Mouse (Mus musculus) hindbrain, embryonic 10.5 days (tissue): ENCODE measurements around the gene 2310039H08Rik. TPM values are rescaled to one million over a fixed set of nuclear protein-coding genes. Genes with fewer than 3 reads are reported as not detected.

Source experiments
- DNase-seq: peaks from one replicate; pipeline ENCODE4 v3.0.0-alpha.2; 2017; ENCODE audit warnings: low spot score
- H3K27ac ChIP-seq: fragments of 300-500 bp; sonication (generic); 2 replicates; pipeline ENCODE4 v1.5.1; 2016; ENCODE audit warnings: mild to moderate bottlenecking, moderate library complexity
- H3K27me3 ChIP-seq: fragments of 300-500 bp; sonication (generic); 2 replicates; pipeline ENCODE4 v1.6.1; 2016; ENCODE audit warnings: mild to moderate bottlenecking; ENCODE audit not compliant: poor library complexity, insufficient read depth, severe bottlenecking
- H3K36me3 ChIP-seq: fragments of 300-500 bp; sonication (generic); 2 replicates; pipeline ENCODE4 v1.6.1; 2016; ENCODE audit warnings: mild to moderate bottlenecking, moderate library complexity
- H3K4me1 ChIP-seq: fragments of 300-500 bp; sonication (generic); replicated peaks from 2 replicates; pipeline ENCODE4 v1.6.1; 2016; ENCODE audit warnings: mild to moderate bottlenecking
- H3K4me3 ChIP-seq: fragments of 300-500 bp; sonication (generic); 2 replicates; pipeline ENCODE4 v1.5.1; 2016; ENCODE audit warnings: mild to moderate bottlenecking, moderate library complexity
- H3K9me3 ChIP-seq: fragments of 300-500 bp; sonication (generic); 2 replicates; pipeline ENCODE4 v1.6.1; 2016; ENCODE audit warnings: mild to moderate bottlenecking, moderate library complexity
- WGBS: fragments of 180-500 bp; shearing (Covaris S2); methylation state at CpG from one replicate; pipeline ENCODE4 v1.1.7; 2016; 5-methylcytosine and 5-hydroxymethylcytosine counted together
- polyA plus RNA-seq: library from polyadenylated mRNA; unstranded; fragments of >200 nt; fragmentation: Nextera tagmentation; extraction: Ambion mirVana; gene quantifications from 2 replicates; pipeline ENCODE4 v1.2.1, GENCODE M21; 2016

The 2310039H08Rik gene
- polyA plus RNA-seq, 1 experiment from 2014 or later = 59.3 TPM

DNA sequence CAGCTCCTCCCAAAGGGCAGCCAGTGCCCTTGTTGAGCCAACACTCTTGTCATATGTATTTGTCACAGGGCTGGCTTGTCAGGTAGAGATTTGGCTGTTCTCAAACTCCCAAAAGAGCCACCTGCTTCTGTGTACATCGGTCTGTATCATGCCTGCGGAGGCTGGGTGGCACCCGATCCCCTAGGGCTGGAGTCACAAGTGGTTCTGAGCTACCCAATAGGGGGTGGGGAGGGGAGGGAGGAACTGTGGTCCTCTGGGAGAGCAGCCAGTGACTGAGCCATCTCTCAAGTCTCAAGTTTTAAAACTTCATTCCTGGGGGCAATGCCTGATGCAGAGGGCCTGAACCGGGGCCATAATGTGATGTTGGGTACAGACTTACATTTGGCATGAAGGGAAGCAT, 24.3 kb downstream of the 2310039H08Rik start:
- Histone ChIP-seq H3K27ac (no peak overlapping the region), H3K4me1 (peaks cover 17% of the 10 kb centered on the region), H3K9me3 (no peaks in the 10 kb centered on the region), H3K36me3 (peaks cover 32% of the 10 kb centered on the region), H3K27me3 (no peaks in the 10 kb centered on the region), H3K4me3 (no peak overlapping the region)
- WGBS = 86% methylated on average over 4 of the region's 4 CpGs
- no peak for DNase-seq

- WGBS = 41% methylated on average over 8 of the region's 8 CpGs
- Histone ChIP-seq H3K9me3 (no peaks in the 10 kb centered on the region), H3K4me1 (peaks cover 17% of the 10 kb centered on the region), H3K27me3 (no peaks in the 10 kb centered on the region), H3K36me3 (peaks cover 38% of the 10 kb centered on the region), H3K4me3 (no peak overlapping the region), H3K27ac (peak overlapping the region; percentile 16; the same call in 1 of the 2 replicates)
- DNase-seq = peak; percentile 17
These were observed 25.0 kb downstream of the 2310039H08Rik start for GRCm38 (mm10) chr17:46797386-46797785.

GRCm38 (mm10) chr17:46799680-46800079, 27.2 kb downstream of the 2310039H08Rik start:
- no peak for DNase-seq
- H3K27ac ChIP-seq = no peak overlapping the region
- 81% methylated on average over 10 of the region's 10 CpGs for WGBS
- H3K27me3 ChIP-seq = no peaks in the 10 kb centered on the region
- no peaks in the 10 kb centered on the region for H3K9me3 ChIP-seq
- H3K36me3 ChIP-seq = peaks cover 42% of the 10 kb centered on the region
- H3K4me3 ChIP-seq = no peak overlapping the region
- H3K4me1 ChIP-seq = peaks cover 17% of the 10 kb centered on the region

DNA sequence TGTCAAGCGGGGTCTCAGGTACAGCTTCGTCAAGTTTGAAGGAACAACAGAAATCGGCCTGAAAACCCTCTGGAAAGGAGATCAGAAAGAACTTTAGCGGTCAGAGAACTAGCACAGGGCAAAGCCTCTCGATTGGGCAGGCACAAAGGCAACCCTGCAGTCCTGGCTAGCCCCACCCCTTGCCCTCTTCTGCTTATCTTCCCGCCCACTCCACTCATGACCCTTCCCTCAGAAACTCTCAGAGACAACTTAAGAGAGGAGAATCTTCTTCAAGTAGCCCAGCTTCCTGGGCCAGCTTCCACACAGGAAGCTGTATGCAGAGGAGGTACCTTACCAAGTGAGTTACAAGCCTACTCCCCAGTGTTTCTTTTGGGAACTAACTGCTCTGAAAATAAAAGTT, 29.3 kb downstream of the 2310039H08Rik start:
- no peaks in the 10 kb centered on the region for H3K27me3 ChIP-seq
- DNase-seq = no peak
- H3K4me1 ChIP-seq = peaks cover 13% of the 10 kb centered on the region
- no peak overlapping the region for H3K4me3 ChIP-seq
- H3K36me3 ChIP-seq = peaks cover 63% of the 10 kb centered on the region
- H3K9me3 ChIP-seq = no peaks in the 10 kb centered on the region
- no peak overlapping the region for H3K27ac ChIP-seq
- 87% methylated on average over 6 of the region's 6 CpGs for WGBS

DNA sequence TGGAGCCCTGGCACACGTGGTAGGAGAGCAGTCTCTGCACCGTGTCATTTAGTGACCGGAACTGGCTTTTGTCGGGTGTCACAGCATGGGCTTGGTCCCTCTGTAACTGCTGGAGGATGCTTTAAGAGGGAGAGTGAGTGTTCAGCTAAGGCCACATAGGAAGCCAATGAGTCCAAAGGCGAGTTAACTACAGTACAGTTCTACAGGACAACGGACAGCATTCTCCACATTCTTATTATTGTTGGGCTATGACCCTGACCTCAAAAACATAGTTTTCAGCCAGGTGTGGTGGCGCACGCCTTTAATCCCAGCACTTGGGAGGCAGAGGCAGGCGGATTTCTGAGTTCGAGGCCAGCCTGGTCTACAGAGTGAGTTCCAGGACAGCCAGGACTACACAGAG, 35.9 kb downstream of the 2310039H08Rik start:
- Histone ChIP-seq H3K4me3 (no peak overlapping the region), H3K27ac (no peak overlapping the region), H3K27me3 (no peaks in the 10 kb centered on the region), H3K9me3 (no peaks in the 10 kb centered on the region), H3K4me1 (no peaks in the 10 kb centered on the region), H3K36me3 (peaks cover 65% of the 10 kb centered on the region)
- WGBS = 88% methylated on average over 10 of the region's 10 CpGs
- no peak for DNase-seq

- no peaks in the 10 kb centered on the region for H3K27me3 ChIP-seq
- H3K4me3 ChIP-seq = no peak overlapping the region
- DNase-seq = no peak
- H3K27ac ChIP-seq = no peak overlapping the region
- 87% methylated on average over 6 of the region's 6 CpGs for WGBS
- H3K9me3 ChIP-seq = no peaks in the 10 kb centered on the region
- no peaks in the 10 kb centered on the region for H3K4me1 ChIP-seq
- H3K36me3 ChIP-seq = peaks cover 73% of the 10 kb centered on the region
These were observed 36.8 kb downstream of the 2310039H08Rik start for GRCm38 (mm10) chr17:46809131-46809830.

GRCm38 (mm10) chr17:46810672-46811071, 38.2 kb downstream of the 2310039H08Rik start:
- no peak overlapping the region for H3K27ac ChIP-seq
- no peak overlapping the region for H3K4me3 ChIP-seq
- 84% methylated on average over 3 of the region's 3 CpGs for WGBS
- DNase-seq = no peak
- peaks cover 69% of the 10 kb centered on the region for H3K36me3 ChIP-seq
- H3K4me1 ChIP-seq = no peaks in the 10 kb centered on the region
- no peaks in the 10 kb centered on the region for H3K9me3 ChIP-seq
- no peaks in the 10 kb centered on the region for H3K27me3 ChIP-seq

- no peak for DNase-seq
- no peaks in the 10 kb centered on the region for H3K9me3 ChIP-seq
- WGBS = 87% methylated on average over 1 of the region's 1 CpGs
- H3K27ac ChIP-seq = no peak overlapping the region
- H3K4me3 ChIP-seq = no peak overlapping the region
- H3K36me3 ChIP-seq = peaks cover 57% of the 10 kb centered on the region
- H3K4me1 ChIP-seq = no peaks in the 10 kb centered on the region
- no peaks in the 10 kb centered on the region for H3K27me3 ChIP-seq
These were observed 40.0 kb downstream of the 2310039H08Rik start for GRCm38 (mm10) chr17:46812442-46812841.

GRCm38 (mm10) chr17:46813637-46814036, 41.2 kb downstream of the 2310039H08Rik start:
- H3K36me3 ChIP-seq = peaks cover 50% of the 10 kb centered on the region
- H3K9me3 ChIP-seq = no peaks in the 10 kb centered on the region
- H3K4me3 ChIP-seq = no peak overlapping the region
- H3K27me3 ChIP-seq = no peaks in the 10 kb centered on the region
- H3K4me1 ChIP-seq = no peaks in the 10 kb centered on the region
- DNase-seq = no peak
- 91% methylated on average over 8 of the region's 8 CpGs for WGBS
- H3K27ac ChIP-seq = no peak overlapping the region

DNA sequence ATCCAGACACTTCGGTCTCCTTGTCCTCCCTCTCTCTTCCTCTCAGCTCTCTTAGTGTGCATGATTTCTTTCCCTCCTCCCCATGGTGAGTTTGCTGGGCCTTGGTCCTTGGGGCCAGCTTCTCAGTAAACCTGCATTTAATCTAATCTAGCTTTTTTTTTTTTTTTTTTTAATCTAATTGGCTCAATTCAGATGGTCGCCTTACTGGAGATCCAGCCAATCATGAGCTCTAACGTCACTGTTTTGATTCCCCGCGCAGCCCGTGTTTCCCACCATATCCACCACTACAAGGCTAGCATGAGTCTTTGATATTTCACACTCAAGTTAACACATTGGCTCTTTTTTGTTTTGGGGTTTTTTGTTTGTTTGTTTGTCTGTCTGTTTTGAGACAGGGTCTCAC, 42.1 kb downstream of the 2310039H08Rik start:
- peaks cover 51% of the 10 kb centered on the region for H3K36me3 ChIP-seq

DNA sequence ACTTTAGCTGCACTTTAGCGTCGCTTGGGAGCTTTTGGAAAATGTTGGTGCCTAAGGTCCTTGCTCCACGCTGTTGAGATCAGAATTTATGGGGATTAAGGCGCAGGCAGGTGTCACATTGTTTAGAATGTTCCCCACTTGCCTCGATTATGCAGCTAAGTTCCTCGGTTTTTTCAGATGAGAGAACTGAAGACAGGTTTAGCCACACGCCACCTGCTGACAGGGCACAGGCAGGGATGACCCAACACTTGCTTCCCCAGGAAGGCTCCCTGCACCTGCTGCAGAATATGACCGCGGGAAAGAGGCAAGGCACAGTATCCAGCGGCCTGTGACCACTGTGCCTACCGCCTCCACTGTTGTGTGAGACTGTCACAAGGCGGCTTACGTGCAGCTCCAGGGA, 43.9 kb downstream of the 2310039H08Rik start:
- peaks cover 57% of the 10 kb centered on the region for H3K36me3 ChIP-seq
- H3K9me3 ChIP-seq = no peaks in the 10 kb centered on the region
- no peak for DNase-seq
- no peaks in the 10 kb centered on the region for H3K4me1 ChIP-seq
- no peak overlapping the region for H3K4me3 ChIP-seq
- WGBS = 85% methylated on average over 13 of the region's 13 CpGs
- no peak overlapping the region for H3K27ac ChIP-seq
- no peaks in the 10 kb centered on the region for H3K27me3 ChIP-seq

More for the DNA sequence above, 42.1 kb downstream of the 2310039H08Rik start:
- H3K27ac ChIP-seq = no peak overlapping the region
- H3K27me3 ChIP-seq = no peaks in the 10 kb centered on the region
- DNase-seq = no peak
- H3K4me1 ChIP-seq = no peaks in the 10 kb centered on the region
- no peaks in the 10 kb centered on the region for H3K9me3 ChIP-seq
- no peak overlapping the region for H3K4me3 ChIP-seq
- 92% methylated on average over 6 of the region's 6 CpGs for WGBS

- no peak for DNase-seq
- no peaks in the 10 kb centered on the region for H3K9me3 ChIP-seq
- no peaks in the 10 kb centered on the region for H3K4me1 ChIP-seq
- WGBS = 84% methylated on average over 12 of the region's 12 CpGs
- H3K4me3 ChIP-seq = no peak overlapping the region
- H3K36me3 ChIP-seq = peaks cover 61% of the 10 kb centered on the region
- no peak overlapping the region for H3K27ac ChIP-seq
- no peaks in the 10 kb centered on the region for H3K27me3 ChIP-seq
These were observed 45.3 kb downstream of the 2310039H08Rik start for GRCm38 (mm10) chr17:46817734-46818158.

DNA sequence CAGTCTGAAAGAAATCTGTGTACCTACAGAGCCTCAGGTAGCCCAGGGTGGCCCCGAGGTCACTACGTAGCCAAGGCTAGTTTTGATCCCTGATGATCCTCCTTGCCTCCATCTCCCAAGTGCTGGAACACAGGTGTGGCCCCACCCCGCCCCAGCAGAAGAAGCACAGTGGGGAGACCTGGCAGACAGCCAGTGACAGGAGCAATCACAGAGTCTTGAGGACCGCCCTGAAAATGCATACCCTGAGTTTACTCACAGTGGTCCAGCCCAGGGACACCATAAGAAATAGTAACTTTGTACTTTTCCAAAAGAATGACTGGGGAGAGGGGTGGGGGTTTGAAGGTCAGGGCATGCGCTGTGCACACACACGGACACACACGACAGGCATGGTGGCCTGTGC, 48.2 kb downstream of the 2310039H08Rik start:
- H3K27me3 ChIP-seq = no peaks in the 10 kb centered on the region
- H3K27ac ChIP-seq = no peak overlapping the region
- DNase-seq = no peak
- 93% methylated on average over 7 of the region's 7 CpGs for whole genome bisulfite sequencing
- H3K4me3 ChIP-seq = no peak overlapping the region
- H3K4me1 ChIP-seq = no peaks in the 10 kb centered on the region
- peaks cover 71% of the 10 kb centered on the region for H3K36me3 ChIP-seq
- no peaks in the 10 kb centered on the region for H3K9me3 ChIP-seq
